In the genomic region with DNA sequence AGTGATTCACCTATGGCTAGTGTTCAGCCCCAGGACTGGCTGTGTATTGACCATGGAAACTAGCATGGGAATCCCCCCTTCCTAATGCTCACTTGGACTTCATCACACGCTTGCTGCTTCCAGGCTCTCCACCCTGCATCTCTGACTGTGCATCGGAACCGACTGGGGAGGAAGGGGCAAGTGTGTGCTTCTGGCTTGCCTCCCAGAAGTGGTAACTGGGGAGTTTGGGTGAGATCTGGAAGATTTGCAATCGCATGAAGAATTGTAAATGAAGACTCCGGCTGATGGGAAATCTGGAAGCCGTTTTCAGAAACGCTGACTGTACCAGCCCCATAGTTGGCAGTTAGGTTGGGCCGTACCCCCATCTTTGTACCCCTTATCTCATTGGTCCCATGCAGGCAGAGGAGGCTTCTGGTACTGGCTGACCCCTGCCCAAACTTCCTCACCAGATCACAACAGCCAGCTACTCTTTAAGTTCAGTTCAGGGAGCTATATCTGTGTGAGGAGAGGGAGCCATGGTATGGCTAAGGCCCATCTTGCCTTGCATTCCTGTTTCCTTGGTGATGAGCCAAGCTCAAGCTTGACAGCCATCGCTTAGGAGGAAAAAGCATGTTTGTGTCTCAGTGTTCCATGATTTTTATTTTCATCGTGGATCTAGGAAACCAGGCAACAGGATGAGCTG, we compare ENCODE assay signal across 19 mouse cellular contexts.
DNase-seq lines count a peak whose midpoint lies in the region; ATAC-seq and TF ChIP-seq lines count a peak whose summit lies in the region.
"Had no signal": no experiment of that assay in that cellular context is flagged by ENCODE, and none has a peak within 500 bp of the region (broad histone marks: within the 10 kb centered on the region; RNA-seq: fewer than 3 reads in every experiment).

No protein-coding gene starts in this region.

- H3K9me3 ChIP-seq in forebrain, embryonic 14.5 days (replicated peaks; ENCODE audit: control insufficient read depth, low read length): no peaks in the 10 kb centered on the region
- H3K9me3 ChIP-seq in forebrain, embryonic 10.5 days: no peaks in the 10 kb centered on the region

- no peaks in the 10 kb centered on the region for H3K4me1 ChIP-seq in forebrain, embryonic 14.5 days (ENCODE audit: control insufficient read depth, insufficient read depth, low read length)
- H3K4me1 ChIP-seq in forebrain, embryonic 10.5 days: no peaks in the 10 kb centered on the region

- no peak overlapping the region for H3K4me2 ChIP-seq in forebrain, embryonic 14.5 days (ENCODE audit: low read length)
- H3K4me2 ChIP-seq: liver, embryonic 11.5 days had no signal

- ATAC-seq in forebrain, embryonic 14.5 days: no peak
- ATAC-seq: inflammation-experienced regulatory T-cells, adult 6 months had no signal

- DNase-seq in forebrain, embryonic 14.5 days (ENCODE audit: low spot score): peak; percentile 54
- no peak for DNase-seq in forebrain, embryonic 10.5 days (ENCODE audit: extremely low spot score, low spot score)
- peak in 1 of 2 experiments; percentile 23 for DNase-seq in layer of hippocampus, adult 2 months (ENCODE audit: low spot score in 2 of 2)
- DNase-seq in layer of hippocampus, adult 18-20 months (ENCODE audit: low spot score in 2 of 2): no peak
- peak; percentile 40 for DNase-seq in right cerebral cortex, postnatal 4 days
- no peak for DNase-seq in right cerebral cortex, adult 18-20 months
- DNase-seq in MN1 (ENCODE audit: low spot score): no peak
- DNase-seq: cerebellum, postnatal 25 days; embryo, embryonic 11 days; heart, adult 2 months; heart, postnatal 36 days; kidney, adult 2 months; kidney, postnatal 10 days; lung, adult 18-20 months; lung, postnatal 14 days had no signal

- TF ChIP-seq CTCF in layer of hippocampus, adult 2 months (conservative IDR thresholded peaks at IDR 0.05): no peak

- H3K27me3 ChIP-seq in forebrain, embryonic 14.5 days (replicated peaks; ENCODE audit: control insufficient read depth, insufficient read depth, low read length): no peaks in the 10 kb centered on the region
- no peaks in the 10 kb centered on the region for H3K27me3 ChIP-seq in forebrain, embryonic 10.5 days (ENCODE audit: poor library complexity, severe bottlenecking)
- H3K27me3 ChIP-seq: CH12.LX had no signal

- 86% methylated on average over 10 of the region's 10 CpGs for WGBS in forebrain, embryonic 14.5 days
- 92% methylated on average over 10 of the region's 10 CpGs for WGBS in forebrain, embryonic 10.5 days

- no peak overlapping the region; the same call in 1 of the 2 replicates for H3K27ac ChIP-seq in forebrain, embryonic 14.5 days (ENCODE audit: low read depth, low read length)
- no peak overlapping the region for H3K27ac ChIP-seq in forebrain, embryonic 10.5 days
- H3K27ac ChIP-seq in layer of hippocampus, adult 2 months: peak overlapping the region; percentile 57
- H3K27ac ChIP-seq: heart, adult 2 months; stomach, postnatal 0 days had no signal

- no peak overlapping the region for H3K9ac ChIP-seq in forebrain, embryonic 14.5 days (ENCODE audit: low read length)

- no peaks in the 10 kb centered on the region for H3K36me3 ChIP-seq in forebrain, embryonic 14.5 days (ENCODE audit: control insufficient read depth, insufficient read depth, low read length)
- H3K36me3 ChIP-seq in forebrain, embryonic 10.5 days (replicated peaks): no peaks in the 10 kb centered on the region

- H3K4me3 ChIP-seq in forebrain, embryonic 14.5 days (ENCODE audit: low read depth, low read length): no peak overlapping the region
- no peak overlapping the region for H3K4me3 ChIP-seq in forebrain, embryonic 10.5 days
- no peak overlapping the region for H3K4me3 ChIP-seq in layer of hippocampus, adult 2 months
- H3K4me3 ChIP-seq: heart, adult 2 months had no signal

Comparison
In these comparisons a context has a peak if more than half of its experiments do, and no peak if none do; other contexts are left out.
1. DNase-seq: peak in forebrain, embryonic 14.5 days (single experiment) and right cerebral cortex, postnatal 4 days (single experiment); none in forebrain, embryonic 10.5 days (single experiment), layer of hippocampus, adult 18-20 months (0 of 2), right cerebral cortex, adult 18-20 months (single experiment) and MN1 (single experiment).